Mouse (Mus musculus) liver, embryonic 14.5 days (tissue): ENCODE data around the gene Cldn7. TPM values are rescaled to one million over a fixed set of nuclear protein-coding genes. Genes with fewer than 3 reads are reported as not detected.

ENCODE experiments used
- ATAC-seq: fragments of 200-750 bp; cut with Nextera tagmentation; 2 replicates; pipeline ENCODE4 v1.8.0; 2017; ENCODE audit warnings: moderate number of reproducible peaks, mild to moderate bottlenecking, moderate library complexity; ENCODE audit not compliant: insufficient read depth
- DNase-seq, 3 experiments: peaks; one replicate each; pipeline ENCODE4 v3.0.0-alpha.2; 2012 to 2013; ENCODE audit warnings: low read depth in 3 of 3, low spot score in 3 of 3
- H3K27ac ChIP-seq: fragments of 300-500 bp; sonication (generic); 2 replicates; pipeline ENCODE4 v1.5.1; 2014; ENCODE audit warnings: moderate library complexity, mild to moderate bottlenecking, control low read depth, inconsistent platforms
- H3K27me3 ChIP-seq: fragments of 300-500 bp; sonication (generic); 2 replicates; pipeline ENCODE4 v1.6.1; 2014; ENCODE audit warnings: mild to moderate bottlenecking, low read length, moderate library complexity; ENCODE audit not compliant: control insufficient read depth, insufficient read depth
- H3K36me3 ChIP-seq: fragments of 300-500 bp; sonication (generic); replicated peaks from 2 replicates; pipeline ENCODE4 v1.6.1; 2014; ENCODE audit warnings: low read depth; ENCODE audit not compliant: control insufficient read depth, insufficient read depth
- H3K4me1 ChIP-seq, 2 experiments: fragments of 200-500 bp in 1 of 2; fragments of 300-500 bp in 1 of 2; sonication (generic) in 1 of 2; replicated peaks; 2 replicates each; pipeline ENCODE4 v1.6.1; 2012 to 2014; ENCODE audit warnings: antibody characterized with exemption in 1 of 2, inconsistent platforms in 1 of 2, low read length in 1 of 2; ENCODE audit not compliant: control insufficient read depth in 2 of 2, insufficient read depth in 2 of 2
- H3K4me2 ChIP-seq: fragments of 300-500 bp; sonication (generic); 2 replicates; pipeline ENCODE4 v1.6.1; 2014; ENCODE audit warnings: low read depth, mild to moderate bottlenecking, control low read depth, moderate library complexity
- H3K4me3 ChIP-seq, 2 experiments: fragments of 200-500 bp in 1 of 2; fragments of 300-500 bp in 1 of 2; sonication (generic) in 1 of 2; 2 replicates each; pipeline ENCODE4 v1.5.1; 2012 to 2014; ENCODE audit warnings: low read depth in 2 of 2, low read length in 2 of 2, mild to moderate bottlenecking in 2 of 2, control low read depth in 1 of 2, inconsistent platforms in 1 of 2, moderate library complexity in 1 of 2; ENCODE audit not compliant: insufficient read depth in 1 of 2
- H3K9ac ChIP-seq: fragments of 300-500 bp; sonication (generic); replicated peaks from 2 replicates; pipeline ENCODE4 v1.6.1; 2014; ENCODE audit warnings: mild to moderate bottlenecking, control low read depth, moderate library complexity
- H3K9me3 ChIP-seq: fragments of 300-500 bp; sonication (generic); 2 replicates; pipeline ENCODE4 v1.6.1; 2016; ENCODE audit warnings: low read length, mixed read lengths; ENCODE audit not compliant: control insufficient read depth
- CTCF ChIP-seq: IDR thresholded peaks from 2 replicates; pipeline ENCODE4 v1.5.1; 2016; ENCODE audit warnings: antibody characterized with exemption, low read depth, control low read depth
- EP300 ChIP-seq: IDR thresholded peaks from 2 replicates; pipeline ENCODE4 v1.6.1; 2016; ENCODE audit warnings: antibody characterized with exemption, low read depth
- WGBS: fragments of 180-500 bp; shearing (Covaris S2); extraction: QIAGEN DNeasy Blood & Tissue Kit; methylation state at CpG from one replicate; pipeline ENCODE4 v1.1.7; 2014; ENCODE audit not compliant: insufficient replicate concordance; 5-methylcytosine and 5-hydroxymethylcytosine counted together
- polyA plus RNA-seq, 2 experiments: library from polyadenylated mRNA; depleted of rRNA in 1 of 2; stranded (reverse) in 1 of 2; unstranded in 1 of 2; fragments of >200 nt; fragmentation: Nextera tagmentation in 1 of 2; extraction: Ambion mirVana in 1 of 2; gene quantifications; 2 replicates each; pipeline versions ENCODE4 v1.2.1 to v1.2.3; 2012 to 2014

The Cldn7 gene
- polyA plus RNA-seq, 2 experiments, result 2.0 to 2.2 TPM

DNA sequence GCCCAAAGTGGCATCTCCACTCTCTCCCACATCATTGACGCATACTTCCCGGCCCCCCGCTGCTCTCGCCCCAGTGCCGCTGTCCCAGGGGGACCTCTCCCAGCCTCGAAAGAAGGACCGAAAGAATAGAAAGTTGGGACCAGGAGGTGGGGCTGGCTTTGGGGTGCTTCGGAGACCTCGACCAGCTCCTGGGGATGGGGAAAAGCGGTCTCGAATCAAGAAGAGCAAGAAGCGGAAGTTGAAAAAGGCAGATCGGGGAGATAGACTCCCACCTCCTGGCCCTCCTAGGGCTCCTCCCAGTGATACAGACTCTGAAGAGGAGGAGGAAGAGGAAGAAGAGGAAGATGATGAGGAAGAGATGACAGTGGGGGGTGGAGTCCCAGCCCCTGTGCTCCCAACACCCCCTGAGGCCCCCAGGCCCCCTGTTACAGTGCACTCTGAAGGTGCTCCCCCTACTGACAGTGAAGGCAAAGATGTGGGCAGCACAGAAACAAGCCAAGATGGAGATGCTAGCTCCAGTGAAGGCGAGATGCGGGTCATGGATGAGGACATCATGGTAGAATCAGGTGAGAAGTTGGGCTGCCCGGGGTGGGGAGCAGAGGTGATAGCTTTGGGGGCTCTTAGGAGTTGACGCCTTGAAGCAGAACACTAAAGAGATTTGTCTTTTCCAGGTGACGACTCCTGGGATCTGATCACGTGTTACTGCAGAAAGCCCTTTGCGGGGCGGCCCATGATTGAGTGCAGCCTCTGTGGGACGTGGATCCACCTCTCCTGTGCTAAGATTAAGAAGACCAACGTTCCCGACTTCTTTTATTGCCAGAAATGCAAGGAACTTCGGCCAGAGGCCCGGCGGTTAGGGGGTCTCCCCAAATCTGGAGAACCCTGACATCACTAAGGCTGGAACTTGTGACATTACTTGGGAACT is 34.2 kb downstream of the Cldn7 start:
- no peak overlapping the region for H3K4me2 ChIP-seq
- no peak overlapping the region for H3K9ac ChIP-seq
- DNase-seq (no peak), ATAC-seq (no peak)
- peaks cover 16 to 29% of the 10 kb centered on the region in 2 experiments for H3K4me1 ChIP-seq
- no peak overlapping the region for H3K4me3 ChIP-seq
- H3K27me3 ChIP-seq, result no peaks in the 10 kb centered on the region
- no peaks in the 10 kb centered on the region for H3K9me3 ChIP-seq
- no peak overlapping the region for H3K27ac ChIP-seq
- TF ChIP-seq EP300 (no peak), CTCF (peak; percentile 53)
- peaks cover 34% of the 10 kb centered on the region for H3K36me3 ChIP-seq
- WGBS, result 83% methylated on average over 27 of the region's 27 CpGs

GRCm38 (mm10) chr11:69999666-70000065 is 35.1 kb downstream of the Cldn7 start:
- peaks cover 12 to 25% of the 10 kb centered on the region in 2 experiments for H3K4me1 ChIP-seq
- TF ChIP-seq EP300 (no peak), CTCF (no peak)
- H3K9ac ChIP-seq, result no peak overlapping the region
- no peak for ATAC-seq
- WGBS, result 80% methylated on average over 8 of the region's 8 CpGs
- no peak overlapping the region for H3K4me3 ChIP-seq
- H3K4me2 ChIP-seq, result peak overlapping the region; percentile 91; the same call in 1 of the 2 replicates
- H3K27me3 ChIP-seq, result no peaks in the 10 kb centered on the region
- peaks cover 25% of the 10 kb centered on the region for H3K36me3 ChIP-seq
- H3K9me3 ChIP-seq, result no peaks in the 10 kb centered on the region
- peak overlapping the region; percentile 5; the same call in 1 of the 2 replicates for H3K27ac ChIP-seq
- DNase-seq, result no peak

DNA sequence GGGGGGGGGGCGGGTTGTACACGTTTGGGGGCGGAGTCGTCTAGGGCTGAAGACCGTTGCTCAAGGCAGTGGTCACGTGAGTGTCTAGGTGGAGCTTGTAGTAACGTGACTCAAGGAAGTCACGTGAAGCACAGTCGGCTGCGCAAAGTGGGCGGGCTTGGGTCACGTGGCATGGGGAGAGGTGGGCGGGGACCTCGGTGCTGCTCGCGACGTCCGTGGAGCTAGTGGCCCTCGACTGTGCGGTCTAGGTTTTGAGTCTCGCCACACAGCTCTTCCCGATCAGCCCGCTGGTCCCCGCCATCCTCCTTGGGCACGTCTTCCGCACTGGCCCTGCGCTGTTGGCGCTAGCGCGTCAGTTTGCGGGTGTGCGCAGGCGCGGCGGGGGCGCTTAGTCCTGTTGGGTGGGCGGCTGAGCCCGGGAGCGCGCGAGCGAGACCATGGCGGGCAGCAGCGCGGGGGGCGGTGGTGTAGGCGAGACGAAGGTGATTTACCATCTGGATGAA is 35.9 kb downstream of the Cldn7 start, which contains the start of gene Dvl2:
Dvl2 (plus strand) TSS at position 200 of the 503 bp plus-strand sequence.
- H3K36me3 ChIP-seq, result peaks cover 24% of the 10 kb centered on the region
- H3K9ac ChIP-seq, result peak within 1 kb of the TSS; percentile 64
- ATAC-seq (peak; percentile 11), DNase-seq (peak; percentile 90 to 92 (median 91))
- H3K27me3 ChIP-seq, result no peaks in the 10 kb centered on the region
- TF ChIP-seq EP300 (peak; percentile 34), CTCF (no peak)
- H3K9me3 ChIP-seq, result no peaks in the 10 kb centered on the region
- H3K4me3 ChIP-seq, result peak within 1 kb of the TSS; percentile 69
- WGBS, result under 1% methylated on average over 48 of the region's 48 CpGs
- peaks cover 11 to 24% of the 10 kb centered on the region in 2 experiments for H3K4me1 ChIP-seq
- H3K27ac ChIP-seq, result peak within 1 kb of the TSS; percentile 22; the same call in 1 of the 2 replicates
- peak within 1 kb of the TSS; percentile 91 for H3K4me2 ChIP-seq

GRCm38 (mm10) chr11:70001159-70001558 is 36.6 kb downstream of the Cldn7 start:
- no peak for TF ChIP-seq EP300
- no peak for TF ChIP-seq CTCF
- peak overlapping the region; percentile 69 for H3K4me3 ChIP-seq
- H3K27ac ChIP-seq, result no peak overlapping the region
- no peaks in the 10 kb centered on the region for H3K9me3 ChIP-seq
- peaks cover 11 to 24% of the 10 kb centered on the region in 2 experiments for H3K4me1 ChIP-seq
- peaks cover 24% of the 10 kb centered on the region for H3K36me3 ChIP-seq
- H3K27me3 ChIP-seq, result no peaks in the 10 kb centered on the region
- DNase-seq, result no peak
- no peak for ATAC-seq
- H3K9ac ChIP-seq, result peak overlapping the region; percentile 64
- peak overlapping the region; percentile 91 for H3K4me2 ChIP-seq
- 9% methylated on average over 8 of the region's 8 CpGs for whole genome bisulfite sequencing

DNA sequence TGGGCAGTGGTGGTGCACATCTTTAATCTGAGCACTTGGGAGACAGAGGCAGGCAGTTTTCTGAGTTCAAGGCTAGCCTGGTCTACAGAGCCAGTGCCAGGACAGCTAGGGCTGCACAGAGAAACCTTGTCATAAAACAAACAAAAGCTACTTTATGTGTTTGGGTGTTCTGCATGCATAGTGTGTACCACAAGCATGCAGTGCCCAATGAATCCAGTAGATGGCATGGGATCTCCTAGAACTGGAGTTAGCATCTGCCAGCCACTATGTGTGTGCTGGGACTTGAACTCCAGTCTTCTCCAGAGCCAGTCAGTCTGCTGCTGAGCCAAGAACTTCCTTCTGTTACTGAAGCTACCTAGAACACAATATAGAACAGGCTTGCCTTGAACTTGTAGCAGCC is 37.3 kb downstream of the Cldn7 start:
- ATAC-seq (no peak), DNase-seq (peak in 1 of 3 experiments; percentile 54)
- Histone ChIP-seq H3K27ac (no peak overlapping the region), H3K9ac (no peak overlapping the region), H3K4me3 (no peak overlapping the region), H3K4me2 (peak overlapping the region; percentile 91), H3K36me3 (peaks cover 28% of the 10 kb centered on the region), H3K9me3 (no peaks in the 10 kb centered on the region), H3K27me3 (no peaks in the 10 kb centered on the region), H3K4me1 (peaks cover 11 to 24% of the 10 kb centered on the region in 2 experiments)
- TF ChIP-seq EP300, result no peak
- peak; percentile 78 for TF ChIP-seq CTCF
